Mouse (Mus musculus): ENCODE results near the gene Ube2o. TPM values are rescaled to one million over a fixed set of nuclear protein-coding genes. Genes with fewer than 3 reads are reported as not detected.

The Ube2o gene
- polyA plus RNA-seq, 1 experiment, result 23.1 TPM

GRCm38 (mm10) chr11:116538142-116538735 is 43.0 kb downstream of the Ube2o start:
- Histone ChIP-seq H3ac (ENCODE audit: control insufficient read depth, insufficient read length, low read depth) (no peak overlapping the region), H3K4me3 (ENCODE audit: insufficient read depth, poor library complexity, severe bottlenecking) (no peak overlapping the region), H3K79me3 (ENCODE audit: low read depth) (no peaks in the 10 kb centered on the region), H3K36me3 (ENCODE audit: control insufficient read depth, insufficient read depth) (peaks cover 59% of the 10 kb centered on the region), H3K27me3 (ENCODE audit: control insufficient read depth, insufficient read depth, insufficient read length) (no peaks in the 10 kb centered on the region), H3K79me2 (ENCODE audit: control insufficient read depth, insufficient read depth) (no peaks in the 10 kb centered on the region)
- no peak for TF ChIP-seq USF1 (IDR thresholded peaks at IDR 0.05; ENCODE audit: low read depth)
- TF ChIP-seq MYOG (IDR thresholded peaks at IDR 0.05; ENCODE audit: control insufficient read depth, extremely low read depth, insufficient read length), result no peak
- TF ChIP-seq MAX (IDR thresholded peaks at IDR 0.05), result no peak
- no peak for TF ChIP-seq CEBPB (IDR thresholded peaks at IDR 0.05; ENCODE audit: low read depth)
- TF ChIP-seq MYOD1 (IDR thresholded peaks at IDR 0.05; ENCODE audit: control insufficient read depth, insufficient read length, low read depth), result no peak
- no peak for TF ChIP-seq FOSL1 (IDR thresholded peaks at IDR 0.05; ENCODE audit: insufficient read depth, low read length, poor library complexity, severe bottlenecking)
- no peak for TF ChIP-seq CTCF (IDR thresholded peaks at IDR 0.05; ENCODE audit: control insufficient read depth, insufficient read depth, insufficient read length)

- Histone ChIP-seq H3K79me2 (ENCODE audit: control insufficient read depth, insufficient read depth) (peaks cover 4% of the 10 kb centered on the region), H3K36me3 (ENCODE audit: control insufficient read depth, insufficient read depth) (peaks cover 51% of the 10 kb centered on the region), H3K79me3 (ENCODE audit: low read depth) (no peaks in the 10 kb centered on the region), H3ac (ENCODE audit: control insufficient read depth, insufficient read length, low read depth) (no peak overlapping the region), H3K27me3 (ENCODE audit: control insufficient read depth, insufficient read depth, insufficient read length) (no peaks in the 10 kb centered on the region), H3K4me3 (ENCODE audit: insufficient read depth, poor library complexity, severe bottlenecking) (no peak overlapping the region)
- no peak for TF ChIP-seq FOSL1 (IDR thresholded peaks at IDR 0.05; ENCODE audit: insufficient read depth, low read length, poor library complexity, severe bottlenecking)
- no peak for TF ChIP-seq CTCF (IDR thresholded peaks at IDR 0.05; ENCODE audit: control insufficient read depth, insufficient read depth, insufficient read length)
- TF ChIP-seq MAX (IDR thresholded peaks at IDR 0.05), result no peak
- no peak for TF ChIP-seq MYOG (IDR thresholded peaks at IDR 0.05; ENCODE audit: control insufficient read depth, extremely low read depth, insufficient read length)
- no peak for TF ChIP-seq MYOD1 (IDR thresholded peaks at IDR 0.05; ENCODE audit: control insufficient read depth, insufficient read length, low read depth)
- no peak for TF ChIP-seq USF1 (IDR thresholded peaks at IDR 0.05; ENCODE audit: low read depth)
- TF ChIP-seq CEBPB (IDR thresholded peaks at IDR 0.05; ENCODE audit: low read depth), result no peak
Measured at GRCm38 (mm10) chr11:116537388-116537787, 43.9 kb downstream of the Ube2o start.

GRCm38 (mm10) chr11:116536685-116537084 is 44.6 kb downstream of the Ube2o start:
- Histone ChIP-seq H3K27me3 (ENCODE audit: control insufficient read depth, insufficient read depth, insufficient read length) (no peaks in the 10 kb centered on the region), H3K79me3 (ENCODE audit: low read depth) (no peaks in the 10 kb centered on the region), H3K36me3 (ENCODE audit: control insufficient read depth, insufficient read depth) (peaks cover 44% of the 10 kb centered on the region), H3ac (ENCODE audit: control insufficient read depth, insufficient read length, low read depth) (no peak overlapping the region), H3K4me3 (ENCODE audit: insufficient read depth, poor library complexity, severe bottlenecking) (no peak overlapping the region), H3K79me2 (ENCODE audit: control insufficient read depth, insufficient read depth) (peaks cover 6% of the 10 kb centered on the region)
- no peak for TF ChIP-seq CEBPB (IDR thresholded peaks at IDR 0.05; ENCODE audit: low read depth)
- no peak for TF ChIP-seq USF1 (IDR thresholded peaks at IDR 0.05; ENCODE audit: low read depth)
- no peak for TF ChIP-seq MAX (IDR thresholded peaks at IDR 0.05)
- no peak for TF ChIP-seq CTCF (IDR thresholded peaks at IDR 0.05; ENCODE audit: control insufficient read depth, insufficient read depth, insufficient read length)
- TF ChIP-seq MYOD1 (IDR thresholded peaks at IDR 0.05; ENCODE audit: control insufficient read depth, insufficient read length, low read depth), result no peak
- no peak for TF ChIP-seq FOSL1 (IDR thresholded peaks at IDR 0.05; ENCODE audit: insufficient read depth, low read length, poor library complexity, severe bottlenecking)
- no peak for TF ChIP-seq MYOG (IDR thresholded peaks at IDR 0.05; ENCODE audit: control insufficient read depth, extremely low read depth, insufficient read length)

- peaks cover 13% of the 10 kb centered on the region for H3K79me2 ChIP-seq (ENCODE audit: control insufficient read depth, insufficient read depth)
- TF ChIP-seq CTCF (IDR thresholded peaks at IDR 0.05; ENCODE audit: control insufficient read depth, insufficient read depth, insufficient read length) (peak; percentile 69), MAX (IDR thresholded peaks at IDR 0.05) (no peak), MYOD1 (IDR thresholded peaks at IDR 0.05; ENCODE audit: control insufficient read depth, insufficient read length, low read depth) (no peak)
- H3ac ChIP-seq (ENCODE audit: control insufficient read depth, insufficient read length, low read depth), result no peak overlapping the region
- H3K36me3 ChIP-seq (ENCODE audit: control insufficient read depth, insufficient read depth), result peaks cover 22% of the 10 kb centered on the region
- H3K4me3 ChIP-seq (ENCODE audit: insufficient read depth, poor library complexity, severe bottlenecking), result peak overlapping the region; percentile 55
- no peaks in the 10 kb centered on the region for H3K27me3 ChIP-seq (ENCODE audit: control insufficient read depth, insufficient read depth, insufficient read length)
- no peaks in the 10 kb centered on the region for H3K79me3 ChIP-seq (ENCODE audit: low read depth)
Measured at GRCm38 (mm10) chr11:116534154-116534865, 46.9 kb downstream of the Ube2o start.

GRCm38 (mm10) chr11:116533341-116534153 is 47.7 kb downstream of the Ube2o start:
- Histone ChIP-seq H3K79me2 (ENCODE audit: control insufficient read depth, insufficient read depth) (peaks cover 13% of the 10 kb centered on the region), H3K36me3 (ENCODE audit: control insufficient read depth, insufficient read depth) (peaks cover 14% of the 10 kb centered on the region), H3K79me3 (ENCODE audit: low read depth) (no peaks in the 10 kb centered on the region), H3K4me3 (ENCODE audit: insufficient read depth, poor library complexity, severe bottlenecking) (peak overlapping the region; percentile 55), H3ac (ENCODE audit: control insufficient read depth, insufficient read length, low read depth) (peak overlapping the region; percentile 84), H3K27me3 (ENCODE audit: control insufficient read depth, insufficient read depth, insufficient read length) (no peaks in the 10 kb centered on the region)
- peak; percentile 11 for TF ChIP-seq MAX (IDR thresholded peaks at IDR 0.05)
- no peak for TF ChIP-seq MYOD1 (IDR thresholded peaks at IDR 0.05; ENCODE audit: control insufficient read depth, insufficient read length, low read depth)
- TF ChIP-seq CTCF (IDR thresholded peaks at IDR 0.05; ENCODE audit: control insufficient read depth, insufficient read depth, insufficient read length), result no peak
- TF ChIP-seq USF1 (IDR thresholded peaks at IDR 0.05; ENCODE audit: low read depth), result no peak
- no peak for TF ChIP-seq CEBPB (IDR thresholded peaks at IDR 0.05; ENCODE audit: low read depth)
